Mouse (Mus musculus): ENCODE measurements around the gene Dnah5. TPM values are rescaled to one million over a fixed set of nuclear protein-coding genes. Genes with fewer than 3 reads are reported as not detected.
"Not testable (repeated sequence)": the region's sequence is repeated elsewhere in the genome, so short reads cannot be mapped to it uniquely, and the experiment has no call there.

Dnah5 gene
- total RNA-seq, 2 experiments from 2014 or later: not detected

DNA sequence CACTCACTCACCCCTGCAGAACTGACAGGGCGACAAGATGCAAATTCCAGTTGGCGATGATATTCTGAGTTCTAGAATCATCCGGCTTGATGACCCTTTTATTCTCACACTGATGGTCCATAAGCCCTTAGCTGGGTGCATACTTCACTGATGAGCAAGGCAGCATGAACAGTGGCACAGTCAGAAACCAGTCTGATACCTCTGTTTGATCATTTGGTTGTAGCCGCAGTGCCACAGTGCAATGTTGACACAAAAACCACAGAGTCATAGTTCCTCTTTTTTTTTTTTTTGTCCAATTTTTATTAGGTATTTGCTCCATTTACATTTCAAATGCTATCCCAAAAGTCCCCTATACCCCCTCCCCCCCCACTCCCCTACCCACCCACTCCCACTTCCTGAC lies 95.9 kb downstream of the Dnah5 start:
- peak; percentile 82 for ATAC-seq (ENCODE audit: poor library complexity, severe bottlenecking)

DNA sequence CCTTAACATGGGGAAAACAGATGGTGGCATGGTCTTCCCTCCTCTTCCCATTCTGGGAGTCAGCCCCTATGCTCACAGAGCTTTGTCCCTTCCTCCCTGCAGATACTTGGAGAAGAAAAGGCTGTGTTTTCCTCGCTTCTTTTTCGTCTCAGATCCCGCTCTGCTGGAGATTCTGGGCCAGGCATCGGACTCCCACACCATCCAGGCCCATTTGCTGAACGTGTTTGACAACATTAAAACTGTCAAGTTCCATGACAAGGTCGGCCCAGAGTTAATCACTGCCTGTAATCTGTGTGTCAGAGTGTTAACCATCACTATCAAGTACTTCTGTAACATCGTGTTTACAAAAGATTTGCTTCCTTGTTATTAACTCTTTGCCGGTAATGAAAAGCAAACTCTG lies 103.6 kb downstream of the Dnah5 start:
- ATAC-seq (ENCODE audit: poor library complexity, severe bottlenecking): no peak

DNA sequence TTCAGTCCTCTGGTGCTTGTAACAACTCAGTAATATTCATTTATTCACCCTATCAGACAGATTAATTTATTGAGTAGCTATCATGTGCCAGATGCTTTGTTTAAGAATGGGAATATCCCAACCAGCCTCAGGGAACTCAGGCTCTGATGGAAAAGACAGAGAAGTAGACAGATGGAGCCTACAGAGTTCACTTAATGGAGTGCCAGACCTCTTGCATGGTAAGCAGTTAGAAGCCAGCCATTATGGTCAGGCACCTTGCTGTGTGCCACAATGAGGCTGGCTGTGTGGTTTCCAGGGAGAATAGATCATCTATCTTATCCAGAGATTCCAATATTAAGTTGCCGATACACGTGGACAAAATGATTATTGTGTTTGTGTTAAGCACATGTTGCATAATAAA lies 104.3 kb downstream of the Dnah5 start:
- ATAC-seq (ENCODE audit: poor library complexity, severe bottlenecking): no peak

DNA sequence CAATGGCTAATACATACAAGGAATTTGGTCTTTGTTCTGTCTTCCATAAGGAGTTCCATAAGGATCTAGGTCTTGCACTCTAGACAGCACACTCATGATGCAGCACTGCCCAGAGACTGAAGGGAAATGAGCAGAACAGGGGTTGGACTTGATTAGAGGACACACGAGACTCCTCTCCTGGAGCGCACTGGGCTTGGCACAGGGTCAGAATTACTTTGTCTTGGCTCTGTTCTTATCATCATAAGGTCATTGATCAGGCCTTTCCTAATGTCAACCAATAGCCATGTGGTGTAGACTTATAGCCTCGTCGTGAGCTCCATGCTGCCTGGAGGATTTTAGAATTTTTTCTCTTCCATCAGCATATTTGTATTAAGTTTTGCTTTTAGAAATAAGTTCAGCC lies 107.0 kb downstream of the Dnah5 start:
- ATAC-seq (ENCODE audit: poor library complexity, severe bottlenecking): no peak

DNA sequence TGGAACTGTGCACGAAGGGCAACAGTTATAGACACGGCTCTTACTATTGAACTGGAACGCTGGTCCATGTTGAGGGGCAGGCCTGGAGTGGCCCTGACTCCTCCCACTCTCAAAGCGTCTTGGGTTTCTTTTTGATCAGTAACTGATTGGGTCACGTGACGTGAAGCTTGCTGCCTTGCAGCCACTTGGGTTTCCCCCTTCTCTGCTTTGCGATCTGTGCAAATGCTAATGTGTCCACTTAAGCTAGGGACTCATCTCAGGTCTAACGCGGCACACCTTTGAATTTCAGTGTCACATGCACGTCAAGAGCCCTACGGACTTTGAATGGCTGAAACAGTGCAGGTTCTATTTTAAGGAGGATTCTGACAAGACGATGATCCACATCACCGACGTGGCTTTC lies 109.9 kb downstream of the Dnah5 start:
- ATAC-seq (ENCODE audit: poor library complexity, severe bottlenecking): no peak

DNA sequence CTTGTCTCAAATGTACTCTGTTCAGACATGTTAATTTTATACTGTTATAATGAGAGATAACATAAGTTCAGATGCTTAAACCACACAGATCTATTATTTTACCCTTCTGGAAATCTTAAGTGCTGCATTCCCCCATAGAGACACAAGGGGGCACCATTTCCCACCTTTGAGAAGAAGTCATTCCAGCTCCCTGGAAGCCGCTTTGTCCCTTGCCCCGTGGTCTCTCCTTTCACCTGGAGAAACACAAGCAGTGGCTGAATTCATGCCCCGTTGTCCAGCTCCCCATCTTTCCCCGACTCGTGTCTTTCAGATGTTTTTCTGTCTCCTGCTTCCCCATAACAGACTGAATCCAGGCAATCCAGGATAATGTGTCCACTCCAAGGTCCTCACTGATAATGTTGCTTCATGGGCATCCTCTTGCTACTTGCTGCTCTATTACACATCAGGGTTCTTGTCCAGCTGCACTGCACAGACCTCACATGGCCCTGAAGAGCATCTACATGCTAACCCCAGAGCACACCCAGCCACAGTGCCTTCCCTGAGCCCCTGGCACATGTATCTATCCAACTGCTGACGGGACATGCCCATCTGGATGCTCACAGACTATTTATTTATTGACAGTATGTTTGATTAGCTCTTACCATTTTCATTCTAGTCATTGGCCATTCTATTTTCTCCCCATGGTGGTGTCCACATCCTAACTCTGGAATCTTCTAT lies 112.4 kb downstream of the Dnah5 start:
- ATAC-seq (ENCODE audit: poor library complexity, severe bottlenecking): peak; percentile 64

DNA sequence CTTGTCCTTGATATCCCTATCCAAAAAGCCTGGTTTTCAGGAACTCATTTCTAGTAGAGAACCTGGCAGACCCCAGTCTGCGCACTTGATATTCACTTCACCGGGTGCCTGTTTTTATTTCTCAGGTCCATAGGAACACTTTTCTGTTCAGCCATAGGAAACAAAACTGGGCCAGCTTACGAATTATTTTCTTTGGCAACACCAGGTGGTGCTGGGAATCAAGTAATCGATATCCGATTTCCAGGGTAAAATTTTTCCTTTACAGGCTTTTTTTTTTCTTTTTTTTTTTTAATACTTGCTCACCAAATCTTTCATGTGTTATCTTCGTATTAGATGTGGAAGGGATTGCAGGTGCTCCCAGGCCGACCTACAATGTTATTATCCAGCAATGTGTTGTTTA lies 119.0 kb downstream of the Dnah5 start:
- ATAC-seq (ENCODE audit: poor library complexity, severe bottlenecking): no peak

DNA sequence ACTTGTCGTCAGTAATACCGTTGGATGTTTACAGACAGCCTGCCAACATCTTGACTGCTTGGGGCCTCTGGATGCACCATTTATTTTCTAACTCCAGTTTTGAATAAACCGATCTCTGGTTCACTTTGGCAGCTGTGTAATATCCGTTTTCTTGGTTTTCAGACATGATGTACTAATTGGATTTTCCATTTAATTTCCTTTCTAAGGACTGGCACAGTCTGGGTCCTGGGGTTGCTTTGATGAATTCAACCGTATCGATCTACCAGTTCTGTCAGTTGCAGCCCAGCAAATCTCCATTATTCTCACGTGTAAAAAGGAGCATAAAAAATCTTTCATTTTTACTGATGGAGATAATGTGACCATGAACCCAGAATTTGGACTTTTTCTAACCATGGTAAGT lies 123.4 kb downstream of the Dnah5 start:
- ATAC-seq (ENCODE audit: poor library complexity, severe bottlenecking): no peak

DNA sequence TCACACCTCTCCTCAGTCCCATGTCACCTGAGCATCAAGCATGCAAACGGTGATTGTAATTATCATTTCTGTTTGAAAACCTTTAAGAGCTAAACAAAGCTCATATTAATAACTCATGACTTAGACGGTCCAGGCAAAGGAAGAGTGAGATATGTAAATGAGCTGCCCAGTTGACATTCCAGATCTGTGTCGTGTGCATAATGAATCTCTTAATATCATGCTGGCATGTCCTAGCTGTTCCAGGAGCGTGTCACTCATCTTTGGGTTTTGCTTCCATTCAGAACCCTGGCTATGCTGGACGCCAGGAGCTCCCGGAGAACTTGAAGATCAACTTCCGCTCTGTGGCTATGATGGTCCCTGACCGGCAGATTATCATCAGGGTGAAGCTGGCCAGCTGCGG lies 123.9 kb downstream of the Dnah5 start:
- no peak for ATAC-seq (ENCODE audit: poor library complexity, severe bottlenecking)

DNA sequence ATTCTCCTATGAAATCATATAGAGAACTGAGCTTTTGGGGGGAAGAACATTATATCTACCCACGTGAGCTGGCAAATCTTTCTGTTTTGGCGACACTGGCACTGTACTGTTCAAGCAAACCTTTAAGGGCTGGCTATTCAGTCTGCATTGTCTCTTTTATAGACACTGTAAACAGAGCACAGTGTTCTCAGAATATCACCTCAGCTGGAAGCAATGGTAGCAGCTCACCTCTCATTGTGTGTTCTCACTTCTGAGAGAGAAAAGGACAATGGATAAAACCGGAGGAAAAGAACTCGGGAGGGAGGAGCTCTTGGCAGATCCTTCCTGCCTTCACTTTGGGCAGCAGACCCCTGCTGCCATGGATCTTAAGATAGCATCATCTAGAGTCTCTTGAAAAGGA lies 137.6 kb downstream of the Dnah5 start:
- ATAC-seq (ENCODE audit: poor library complexity, severe bottlenecking): no peak

DNA sequence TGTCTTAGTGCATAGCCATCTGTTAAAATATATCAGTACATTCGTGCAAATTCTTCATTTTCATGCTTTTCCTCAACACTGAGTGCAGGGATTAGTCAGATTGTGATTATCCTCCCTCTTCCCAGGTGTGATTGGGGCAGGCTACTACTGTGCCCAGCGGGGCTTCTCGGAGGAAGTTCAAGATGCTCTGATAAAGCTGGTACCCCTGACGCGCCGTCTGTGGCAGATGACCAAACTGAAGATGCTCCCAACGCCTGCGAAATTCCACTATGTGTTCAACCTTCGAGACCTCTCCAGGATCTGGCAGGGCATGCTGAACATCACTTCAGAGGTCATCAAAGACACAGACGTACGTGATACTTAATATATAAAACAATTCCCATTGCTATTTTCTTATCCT lies 164.0 kb downstream of the Dnah5 start:
- ATAC-seq (ENCODE audit: poor library complexity, severe bottlenecking): no peak

DNA sequence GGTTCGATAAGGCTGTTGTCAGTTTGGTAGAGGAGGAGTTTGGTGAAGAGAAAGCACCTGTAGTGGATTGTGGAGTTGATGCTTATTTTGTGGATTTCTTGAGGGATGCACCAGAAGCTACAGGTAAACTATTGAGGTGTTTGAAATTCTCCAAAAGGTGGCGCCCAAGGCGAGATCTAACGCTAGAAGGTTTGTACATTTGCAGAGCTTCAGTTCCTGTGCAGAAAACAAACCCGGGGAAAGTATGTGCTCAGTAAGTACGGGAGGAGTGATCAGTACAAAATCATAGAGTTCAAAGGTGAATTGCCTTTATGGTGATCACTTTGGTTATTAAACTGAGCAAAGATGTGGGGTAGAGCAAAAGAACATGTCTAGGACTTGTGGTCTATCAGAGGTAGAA lies 166.9 kb downstream of the Dnah5 start:
- ATAC-seq (ENCODE audit: poor library complexity, severe bottlenecking): no peak

DNA sequence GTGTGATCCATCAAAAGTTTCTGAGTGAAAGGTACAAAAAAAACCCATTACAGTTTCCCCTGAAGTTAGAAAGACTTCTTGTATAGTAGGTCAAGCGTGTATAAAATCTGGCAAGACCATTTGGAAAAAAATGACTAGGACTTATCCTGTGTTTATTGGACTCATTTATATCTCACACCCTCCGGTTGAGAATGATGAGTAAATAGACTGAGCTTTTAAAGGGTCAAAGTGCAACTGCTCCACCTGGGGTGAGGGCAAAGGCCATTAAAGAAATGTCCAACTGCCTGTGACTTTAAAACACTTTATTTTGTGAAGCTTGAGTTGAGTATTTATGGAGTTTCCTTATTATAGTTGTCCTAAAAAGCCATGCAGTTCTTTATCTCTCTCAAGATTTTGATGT lies 168.0 kb downstream of the Dnah5 start:
- ATAC-seq (ENCODE audit: poor library complexity, severe bottlenecking): no peak

DNA sequence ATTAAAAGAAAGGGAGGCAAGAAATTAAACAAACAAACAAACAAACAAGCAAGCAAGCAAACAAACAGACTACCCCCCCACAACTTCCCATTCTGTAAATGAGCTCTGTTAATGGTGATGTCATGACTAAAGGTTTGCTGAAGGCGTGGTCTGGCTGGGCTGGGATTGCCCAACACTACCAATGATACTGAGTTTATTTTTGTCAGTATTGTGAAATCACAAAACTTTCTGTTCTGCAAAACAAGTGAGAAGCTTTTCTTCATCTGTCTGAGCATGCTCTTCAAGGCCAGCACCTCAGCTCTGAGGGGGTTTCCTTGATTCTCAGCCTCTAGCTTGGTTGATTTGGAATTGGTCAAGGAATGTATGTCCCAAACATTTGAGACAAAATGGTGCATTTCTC lies 170.8 kb downstream of the Dnah5 start:
- peak; percentile 98 for ATAC-seq (ENCODE audit: poor library complexity, severe bottlenecking)

DNA sequence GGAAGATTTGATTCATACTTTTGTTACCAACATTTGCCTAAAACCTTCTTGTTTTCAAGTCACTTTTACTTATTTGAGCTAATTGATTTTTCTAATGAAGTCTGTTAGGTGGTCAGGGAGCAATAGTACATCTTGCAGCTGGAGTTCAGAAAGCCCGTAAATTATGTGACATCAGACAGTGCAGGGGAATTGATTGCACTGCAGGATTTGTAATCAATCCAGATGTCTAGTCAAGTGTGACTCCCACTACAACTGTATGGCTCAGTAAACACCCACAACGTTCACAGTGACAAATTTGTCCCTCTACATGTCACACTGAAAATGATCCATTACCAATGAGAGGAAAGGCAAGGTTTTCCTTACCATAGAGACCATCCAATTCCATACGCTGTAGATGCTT lies 177.4 kb downstream of the Dnah5 start:
- ATAC-seq (ENCODE audit: poor library complexity, severe bottlenecking): no peak

DNA sequence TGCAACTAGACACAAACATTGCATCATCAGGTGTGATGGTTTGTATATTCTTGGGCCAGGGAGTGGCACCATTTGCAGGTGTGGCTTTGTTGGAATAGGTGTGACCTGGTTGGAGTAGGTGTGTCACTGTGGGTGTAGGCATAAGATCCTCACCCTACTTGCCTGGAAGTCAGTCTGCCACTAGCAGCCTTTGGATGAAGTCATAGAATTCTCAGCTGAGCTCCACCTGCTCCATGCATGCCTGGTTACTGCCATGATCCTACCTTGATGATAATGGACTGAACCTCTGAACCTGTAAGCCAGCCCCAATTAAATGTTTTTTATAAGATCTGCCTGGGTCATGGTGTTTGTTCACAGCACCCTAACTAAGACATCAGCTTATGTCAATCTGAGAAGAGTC lies 190.2 kb downstream of the Dnah5 start:
- ATAC-seq (ENCODE audit: poor library complexity, severe bottlenecking): not testable (repeated sequence)

DNA sequence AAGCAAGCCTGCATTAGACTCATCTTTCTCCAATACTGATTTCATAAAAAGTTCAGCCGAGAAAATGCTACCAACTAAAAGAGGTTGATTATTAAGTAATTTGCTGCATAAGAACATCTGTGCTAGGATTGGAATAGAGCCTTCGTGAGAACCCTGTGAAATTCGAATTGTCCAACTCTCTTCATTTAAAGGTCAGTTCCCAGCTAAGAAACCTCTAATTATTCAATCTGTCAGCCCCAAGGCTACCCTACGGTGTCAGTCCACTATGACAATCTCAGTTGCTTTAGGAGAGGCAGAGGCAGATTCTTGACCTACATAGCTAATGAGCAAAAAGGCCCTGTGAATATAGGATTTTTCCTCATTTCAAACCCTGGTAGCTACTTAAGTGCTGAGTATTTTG lies 191.9 kb downstream of the Dnah5 start:
- ATAC-seq (ENCODE audit: poor library complexity, severe bottlenecking): no peak

DNA sequence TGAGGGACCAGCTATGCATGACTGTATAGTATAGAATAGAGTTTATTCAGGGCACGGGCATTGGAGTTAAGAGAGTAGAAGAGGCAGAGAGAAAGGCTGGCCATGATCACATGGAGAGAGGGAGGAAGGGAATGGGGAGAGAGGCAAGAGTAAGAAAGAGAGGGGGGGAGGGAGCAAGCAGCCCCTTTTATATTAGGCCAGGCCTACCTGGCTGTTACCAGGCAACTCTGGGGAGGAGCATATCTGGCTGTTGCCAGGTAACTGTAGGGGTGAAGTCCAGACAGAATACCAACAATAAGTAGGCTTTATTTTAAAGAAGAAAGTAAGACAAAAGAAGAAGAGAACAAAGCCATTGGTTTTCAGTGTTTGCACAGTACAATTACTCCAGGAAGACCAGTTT lies 194.9 kb downstream of the Dnah5 start:
- no peak for ATAC-seq (ENCODE audit: poor library complexity, severe bottlenecking)

DNA sequence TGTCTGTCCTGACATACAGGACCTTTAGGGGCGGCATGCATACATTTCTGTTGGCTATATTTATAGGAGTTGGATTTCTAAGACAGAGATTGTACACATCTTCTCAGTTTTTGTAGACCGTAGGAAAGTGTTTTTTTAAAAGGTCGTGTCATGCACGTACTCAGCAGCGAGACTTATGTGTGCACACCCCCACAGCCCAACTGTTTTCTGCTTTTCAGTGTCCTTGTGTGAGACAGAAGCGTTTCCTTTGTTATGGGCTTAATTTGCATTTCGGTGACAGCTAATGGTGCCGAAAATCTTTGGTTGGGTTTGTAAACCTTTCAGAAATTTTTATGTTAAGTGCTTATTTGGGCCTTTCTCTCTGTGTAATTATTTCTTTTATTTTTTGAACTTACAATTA lies 195.7 kb downstream of the Dnah5 start:
- ATAC-seq (ENCODE audit: poor library complexity, severe bottlenecking): no peak

DNA sequence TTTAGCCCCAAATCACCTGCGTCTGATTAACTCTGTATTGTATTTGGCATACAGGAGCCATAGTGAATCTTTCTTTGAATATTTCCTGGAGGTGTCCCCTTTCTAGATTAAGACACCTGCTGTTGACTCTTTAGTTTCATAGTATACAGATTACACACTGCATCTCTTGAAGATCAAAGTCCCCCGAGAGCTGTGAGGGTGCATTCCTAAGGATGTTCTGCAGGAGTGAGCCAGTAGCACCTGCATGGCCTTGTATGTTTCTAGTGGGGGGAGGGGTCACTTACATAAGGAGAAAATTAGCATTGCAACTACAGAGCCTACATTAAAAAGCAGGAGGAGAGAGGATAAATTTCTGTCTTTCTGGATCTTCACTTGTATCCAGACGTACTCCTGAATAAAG lies 201.1 kb downstream of the Dnah5 start:
- no peak for ATAC-seq (ENCODE audit: poor library complexity, severe bottlenecking)

DNA sequence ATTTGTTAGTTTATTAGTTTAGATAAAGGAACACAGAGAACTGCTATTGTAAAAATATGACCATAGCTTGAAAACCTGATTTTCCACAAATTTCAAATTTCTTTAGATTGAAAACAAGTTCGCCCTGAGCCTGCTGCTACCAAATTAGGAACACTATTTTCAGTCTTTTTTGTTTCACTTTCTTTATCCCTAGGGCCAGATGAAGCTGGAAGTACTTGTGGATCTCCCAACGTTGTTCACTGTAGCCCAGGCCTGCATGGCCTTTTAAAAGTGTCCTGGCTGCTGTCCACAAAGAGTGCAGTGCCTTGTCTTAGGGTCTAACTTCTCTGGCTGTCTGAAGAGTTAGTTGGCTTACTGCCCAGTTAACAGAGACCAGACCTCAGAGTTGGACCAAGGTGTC lies 201.6 kb downstream of the Dnah5 start:
- no peak for ATAC-seq (ENCODE audit: poor library complexity, severe bottlenecking)

DNA sequence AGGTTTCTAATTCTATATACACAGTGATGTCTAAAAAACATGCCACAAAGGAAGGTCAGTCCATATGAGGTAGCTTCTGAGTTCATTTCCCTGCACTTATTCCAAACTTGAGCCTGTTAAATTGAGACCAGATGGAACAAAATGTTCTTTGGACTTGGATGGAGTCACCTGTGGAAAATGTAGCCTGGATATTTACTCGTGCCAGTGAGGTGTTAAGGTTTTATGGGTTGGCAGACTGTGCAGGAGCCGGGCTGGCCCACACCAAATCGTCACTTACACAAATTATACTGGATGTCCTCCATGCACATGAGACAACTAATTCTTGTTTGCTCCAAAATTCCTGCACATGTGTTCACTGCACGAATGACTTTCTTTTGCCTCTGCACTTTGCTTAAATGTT lies 236.2 kb downstream of the Dnah5 start:
- no peak for ATAC-seq (ENCODE audit: poor library complexity, severe bottlenecking)

DNA sequence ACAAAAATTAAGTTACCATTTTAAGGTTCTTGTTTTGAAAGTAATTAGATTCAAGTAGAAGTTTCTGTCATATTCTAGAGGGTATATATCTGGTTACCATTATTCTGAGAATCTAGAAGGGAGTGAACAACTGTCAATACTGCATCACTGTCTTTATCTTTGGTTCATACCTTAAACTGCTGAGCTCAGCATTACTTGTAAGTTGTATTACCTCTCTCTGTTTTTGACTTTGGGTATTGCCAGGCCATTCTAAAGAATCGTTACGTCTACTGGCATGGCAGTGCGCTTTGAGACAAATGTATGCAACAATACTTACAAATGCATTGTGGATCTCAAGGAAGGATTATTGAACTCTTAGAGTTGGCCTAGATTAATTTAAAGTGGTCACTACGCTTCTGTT lies 240.9 kb downstream of the Dnah5 start:
- ATAC-seq (ENCODE audit: poor library complexity, severe bottlenecking): no peak
